Mouse (Mus musculus): Measurements from ENCODE around the gene Med16. TPM values are rescaled to one million over a fixed set of nuclear protein-coding genes. Genes with fewer than 3 reads are reported as not detected.
A peak's percentile ranks its signal among the peaks of the same experiment; 100 is the strongest.
"Not testable (repeated sequence)": the region's sequence is repeated elsewhere in the genome, so short reads cannot be mapped to it uniquely, and the experiment has no call there.

Gene Med16
- total and polyA plus RNA-seq, 2 experiments from 2014 or later: 55.3 to 79.6 TPM

DNA sequence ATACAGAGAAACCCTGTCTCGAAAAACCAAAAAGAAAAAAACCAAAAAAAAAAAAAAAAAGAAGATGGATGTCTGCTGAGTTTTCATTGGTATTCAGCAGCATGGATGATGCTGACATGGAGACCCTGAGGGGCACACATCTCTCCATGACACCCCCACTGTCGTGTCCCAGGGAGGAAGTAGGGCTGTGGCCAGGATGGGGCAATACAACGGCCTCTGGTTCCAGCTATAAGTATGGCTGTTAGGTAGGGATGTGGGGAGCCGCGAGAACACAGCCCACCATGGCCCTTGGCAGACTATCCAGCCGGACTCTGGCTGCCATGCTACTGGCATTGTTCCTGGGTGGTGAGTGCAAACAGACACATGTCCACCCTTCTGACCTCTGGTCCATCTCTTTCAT lies 22.7 kb downstream of the Med16 start, which contains the start of gene Elane:
Gene Elane, plus strand, starts transcription at position 194 of the 400 bp plus-strand sequence.
- WGBS: 80% methylated on average over 6 of the region's 6 CpGs
- H3K4me2 ChIP-seq (ENCODE audit: low read depth, low read length, poor library complexity, severe bottlenecking): no peak within 1 kb of the TSS
- ATAC-seq (ENCODE audit: low FRiP score) (no peak), DNase-seq (ENCODE audit: low spot score) (no peak)
- H3K4me1 ChIP-seq (ENCODE audit: insufficient read depth, low read length): no peaks in the 10 kb centered on the region; the same call in 1 of the 2 replicates
- no peak within 1 kb of the TSS for H3K4me3 ChIP-seq (ENCODE audit: low read depth, low read length)
- H3K27ac ChIP-seq (ENCODE audit: low read depth, low read length): no peak within 1 kb of the TSS
- no peaks in the 10 kb centered on the region for H3K36me3 ChIP-seq (ENCODE audit: insufficient read depth, low read length)
- H3K9me3 ChIP-seq (ENCODE audit: low read length): no peaks in the 10 kb centered on the region
- no peak for TF ChIP-seq CTCF (IDR thresholded peaks at IDR 0.05)
- H3K9ac ChIP-seq (replicated peaks; ENCODE audit: low read length, poor library complexity, severe bottlenecking): no peak within 1 kb of the TSS
- no peaks in the 10 kb centered on the region for H3K27me3 ChIP-seq (ENCODE audit: insufficient read depth, low read length)

- not testable (repeated sequence) for ATAC-seq (ENCODE audit: low FRiP score); H3K9me3 ChIP-seq (ENCODE audit: low read length); H3K4me1 ChIP-seq (ENCODE audit: insufficient read depth, low read length)
These were observed 23.8 kb downstream of the Med16 start for GRCm38 (mm10) chr10:79884938-79885337.

GRCm38 (mm10) chr10:79884446-79884845 lies 24.3 kb downstream of the Med16 start:
- no peak overlapping the region for H3K4me3 ChIP-seq (ENCODE audit: low read depth, low read length)
- no peaks in the 10 kb centered on the region for H3K36me3 ChIP-seq (ENCODE audit: insufficient read depth, low read length)
- WGBS: 59% methylated on average over 4 of the region's 4 CpGs
- ATAC-seq (ENCODE audit: low FRiP score): no peak
- no peaks in the 10 kb centered on the region for H3K9me3 ChIP-seq (ENCODE audit: low read length)
- DNase-seq (ENCODE audit: low spot score): no peak
- no peaks in the 10 kb centered on the region for H3K27me3 ChIP-seq (ENCODE audit: insufficient read depth, low read length)
- no peak overlapping the region for H3K27ac ChIP-seq (ENCODE audit: low read depth, low read length)
- no peak overlapping the region for H3K9ac ChIP-seq (replicated peaks; ENCODE audit: low read length, poor library complexity, severe bottlenecking)
- H3K4me1 ChIP-seq (ENCODE audit: insufficient read depth, low read length): no peaks in the 10 kb centered on the region; the same call in 1 of the 2 replicates
- no peak for TF ChIP-seq CTCF (IDR thresholded peaks at IDR 0.05)
- no peak overlapping the region for H3K4me2 ChIP-seq (ENCODE audit: low read depth, low read length, poor library complexity, severe bottlenecking)

More at GRCm38 (mm10) chr10:79884938-79885337, 23.8 kb downstream of the Med16 start:
- not testable (repeated sequence) for H3K27ac ChIP-seq (ENCODE audit: low read depth, low read length); H3K4me2 ChIP-seq (ENCODE audit: low read depth, low read length, poor library complexity, severe bottlenecking); H3K27me3 ChIP-seq (ENCODE audit: insufficient read depth, low read length); H3K9ac ChIP-seq (replicated peaks; ENCODE audit: low read length, poor library complexity, severe bottlenecking); H3K36me3 ChIP-seq (ENCODE audit: insufficient read depth, low read length); H3K4me3 ChIP-seq (ENCODE audit: low read depth, low read length); DNase-seq (ENCODE audit: low spot score)
- WGBS: 66% methylated on average over 2 of the region's 3 CpGs

DNA sequence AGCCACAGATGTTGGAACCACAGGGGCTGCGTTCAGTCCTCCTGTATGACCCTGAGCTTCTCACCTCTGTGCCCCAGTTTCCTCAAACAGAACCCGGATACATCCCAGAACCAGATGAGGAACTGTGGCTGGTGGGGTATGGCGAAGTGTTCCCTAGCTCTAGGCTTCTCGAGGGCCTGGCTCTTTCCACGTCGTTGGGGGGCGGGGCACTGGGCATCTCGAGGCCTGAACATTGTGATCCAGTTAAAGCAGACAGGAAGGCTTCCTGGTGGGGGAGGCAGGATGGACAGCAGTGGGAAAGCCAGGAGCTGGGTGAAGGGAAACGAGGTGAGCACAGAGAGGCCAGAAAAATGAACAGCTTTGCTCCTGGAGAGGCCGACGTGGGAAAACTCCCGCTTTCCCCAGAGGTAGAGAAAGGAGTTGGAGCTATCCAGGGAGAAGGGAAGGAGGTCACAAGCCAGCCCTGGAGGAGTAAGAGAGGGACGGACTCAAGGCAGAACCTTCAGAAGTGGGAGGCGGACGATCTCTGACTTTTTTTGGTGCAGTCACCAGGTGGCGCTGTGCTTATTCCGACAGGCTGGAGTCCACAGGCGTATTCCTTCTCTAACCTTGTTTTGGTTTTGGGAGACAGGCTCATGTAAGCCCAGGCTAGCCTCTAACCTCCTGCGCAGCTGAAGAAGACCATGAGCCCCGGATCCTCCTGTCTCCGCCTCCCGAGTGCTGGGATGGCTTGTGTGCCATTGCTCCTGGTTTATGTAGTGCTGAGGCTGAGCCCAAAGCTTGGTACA lies 25.2 kb downstream of the Med16 start:
- TF ChIP-seq CTCF (IDR thresholded peaks at IDR 0.05): peak; percentile 81
- Histone ChIP-seq H3K4me1 (ENCODE audit: insufficient read depth, low read length) (no peaks in the 10 kb centered on the region; the same call in 1 of the 2 replicates), H3K9ac (replicated peaks; ENCODE audit: low read length, poor library complexity, severe bottlenecking) (0 out of 2 replicates have a peak overlapping the region, but pooled peaks have one; percentile 8), H3K36me3 (ENCODE audit: insufficient read depth, low read length) (no peaks in the 10 kb centered on the region), H3K27ac (ENCODE audit: low read depth, low read length) (no peak overlapping the region), H3K9me3 (ENCODE audit: low read length) (no peaks in the 10 kb centered on the region), H3K27me3 (ENCODE audit: insufficient read depth, low read length) (no peaks in the 10 kb centered on the region), H3K4me2 (ENCODE audit: low read depth, low read length, poor library complexity, severe bottlenecking) (no peak overlapping the region), H3K4me3 (ENCODE audit: low read depth, low read length) (no peak overlapping the region)
- WGBS: 14% methylated on average over 22 of the region's 22 CpGs
- ATAC-seq (ENCODE audit: low FRiP score) (no peak), DNase-seq (ENCODE audit: low spot score) (peak; percentile 80)

- no peak overlapping the region for H3K9ac ChIP-seq (replicated peaks; ENCODE audit: low read length, poor library complexity, severe bottlenecking)
- H3K36me3 ChIP-seq (ENCODE audit: insufficient read depth, low read length): no peaks in the 10 kb centered on the region
- no peaks in the 10 kb centered on the region for H3K27me3 ChIP-seq (ENCODE audit: insufficient read depth, low read length)
- H3K4me1 ChIP-seq (ENCODE audit: insufficient read depth, low read length): no peaks in the 10 kb centered on the region; the same call in 1 of the 2 replicates
- DNase-seq (ENCODE audit: low spot score): no peak
- H3K4me3 ChIP-seq (ENCODE audit: low read depth, low read length): no peak overlapping the region
- TF ChIP-seq CTCF (IDR thresholded peaks at IDR 0.05): no peak
- WGBS: 10% methylated on average over 21 of the region's 22 CpGs
- 0 out of 2 replicates have a peak overlapping the region, but pooled peaks have one; percentile 6 for H3K4me2 ChIP-seq (ENCODE audit: low read depth, low read length, poor library complexity, severe bottlenecking)
- no peak for ATAC-seq (ENCODE audit: low FRiP score)
- no peak overlapping the region for H3K27ac ChIP-seq (ENCODE audit: low read depth, low read length)
- H3K9me3 ChIP-seq (ENCODE audit: low read length): no peaks in the 10 kb centered on the region
These were observed 26.7 kb downstream of the Med16 start for GRCm38 (mm10) chr10:79881981-79882380.

DNA sequence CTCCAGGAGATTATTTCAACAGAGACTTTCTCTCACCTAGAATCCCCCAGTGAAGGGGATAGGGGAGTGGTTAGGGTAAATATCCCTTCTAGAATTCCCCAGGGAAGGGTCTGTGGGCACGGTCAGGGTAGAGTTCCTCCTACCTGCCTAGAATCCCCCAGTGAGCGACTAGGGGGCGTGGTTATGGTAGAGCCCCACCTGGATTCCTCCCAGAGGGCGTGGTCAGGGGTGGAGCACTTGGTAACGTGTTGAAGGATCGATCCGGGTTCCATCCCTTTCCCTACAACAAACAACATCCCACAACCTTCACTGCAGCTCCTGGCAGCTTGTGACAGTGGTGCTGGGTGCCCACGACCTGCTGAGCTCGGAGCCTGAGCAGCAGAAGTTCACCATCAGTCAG lies 28.0 kb downstream of the Med16 start:
- Histone ChIP-seq H3K27ac (ENCODE audit: low read depth, low read length) (no peak overlapping the region), H3K4me2 (ENCODE audit: low read depth, low read length, poor library complexity, severe bottlenecking) (no peak overlapping the region), H3K9me3 (ENCODE audit: low read length) (no peaks in the 10 kb centered on the region), H3K4me1 (ENCODE audit: insufficient read depth, low read length) (no peaks in the 10 kb centered on the region; the same call in 1 of the 2 replicates), H3K4me3 (ENCODE audit: low read depth, low read length) (no peak overlapping the region), H3K9ac (replicated peaks; ENCODE audit: low read length, poor library complexity, severe bottlenecking) (no peak overlapping the region), H3K36me3 (ENCODE audit: insufficient read depth, low read length) (no peaks in the 10 kb centered on the region), H3K27me3 (ENCODE audit: insufficient read depth, low read length) (no peaks in the 10 kb centered on the region)
- ATAC-seq (ENCODE audit: low FRiP score) (no peak), DNase-seq (ENCODE audit: low spot score) (no peak)
- WGBS: 24% methylated on average over 9 of the region's 9 CpGs
- TF ChIP-seq CTCF (IDR thresholded peaks at IDR 0.05): no peak
